Mouse (Mus musculus) bone marrow, adult 2 months (tissue): ENCODE data around the gene Cnot6.

ENCODE experiments used
- CTCF ChIP-seq: fragments of 200-500 bp; IDR thresholded peaks from 2 replicates; pipeline ENCODE4 v1.5.1; 2011; ENCODE audit warnings: low read length, control low read depth; ENCODE audit not compliant: control insufficient read depth, insufficient read depth
- POLR2A ChIP-seq: fragments of 200-500 bp; IDR thresholded peaks from 2 replicates; pipeline ENCODE4 v1.6.1; 2011; ENCODE audit warnings: low read depth, mild to moderate bottlenecking, control low read depth, low read length, borderline replicate concordance; ENCODE audit not compliant: control insufficient read depth

DNA sequence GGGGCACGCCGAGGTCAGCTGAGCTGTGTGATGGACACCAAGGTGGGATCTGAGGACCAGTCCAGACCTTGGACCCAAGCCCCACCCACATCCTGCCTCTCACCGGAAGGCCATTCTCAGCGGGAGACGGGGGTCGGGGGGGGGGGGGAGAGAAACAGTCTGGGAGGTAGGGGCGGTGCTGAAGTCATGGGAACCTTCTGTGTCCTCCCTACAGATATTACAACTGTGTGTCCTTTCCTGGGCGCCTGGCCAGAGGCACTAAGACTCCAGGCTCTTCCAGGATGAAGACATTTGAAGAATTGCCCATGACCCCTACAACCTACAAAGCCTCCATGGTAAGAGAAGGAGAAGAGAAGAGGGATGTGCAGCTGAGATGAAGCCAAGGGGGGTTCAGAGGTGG is 66.8 kb downstream of the Cnot6 start:
- no peak for TF ChIP-seq POLR2A
- no peak for TF ChIP-seq CTCF
